Mouse (Mus musculus): ENCODE results near the gene 3110040M04Rik. TPM values are rescaled to one million over a fixed set of nuclear protein-coding genes. Genes with fewer than 3 reads are reported as not detected.
A peak's percentile ranks its signal among the peaks of the same experiment; 100 is the strongest.

The 3110040M04Rik gene
- polyA plus RNA-seq, 1 experiment from 2014 or later: not detected

DNA sequence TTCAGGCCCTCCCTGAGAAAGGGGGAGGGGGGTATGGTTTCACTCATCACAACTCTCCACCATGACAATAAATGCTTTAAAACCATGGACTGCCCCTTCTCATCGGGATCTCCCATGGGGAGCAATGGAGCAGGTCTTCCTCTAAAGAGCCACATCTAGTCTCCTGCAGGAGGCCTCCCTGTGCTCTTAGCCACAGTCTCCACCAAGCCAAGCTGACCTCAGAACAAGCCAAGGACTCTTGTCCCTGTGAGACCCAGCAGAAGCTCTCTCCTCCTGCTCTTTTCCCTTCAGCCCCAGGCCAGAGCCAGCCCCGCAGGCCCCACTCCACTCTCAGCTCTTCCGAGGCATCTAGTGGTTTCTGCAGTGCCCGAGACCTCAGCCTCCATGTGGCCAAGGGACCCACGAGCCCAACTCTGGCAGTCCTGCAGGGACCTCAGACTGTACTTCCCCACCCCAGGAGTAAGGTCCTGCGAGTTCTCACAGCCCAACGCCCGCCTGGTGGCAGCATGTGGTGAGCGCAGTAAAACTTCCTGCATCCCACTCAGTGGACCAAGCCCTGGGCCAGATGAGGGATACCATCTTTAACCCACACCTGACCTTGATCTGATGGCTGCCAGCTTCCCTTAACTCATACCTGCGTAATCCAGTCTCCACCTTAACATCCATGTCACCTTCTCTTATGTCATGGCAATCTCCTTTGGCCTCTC lies 18.8 kb downstream of the 3110040M04Rik start:
- Histone ChIP-seq H3K27ac (no peak overlapping the region), H3K9me3 (no peaks in the 10 kb centered on the region), H3K4me3 (no peak overlapping the region), H3K4me2 (no peak overlapping the region), H3K27me3 (no peaks in the 10 kb centered on the region), H3K4me1 (no peaks in the 10 kb centered on the region), H3K36me3 (no peaks in the 10 kb centered on the region), H3K9ac (no peak overlapping the region)
- WGBS: 80% methylated on average over 10 of the region's 10 CpGs
- ATAC-seq (ENCODE audit: insufficient number of reproducible peaks, low FRiP score, low TSS enrichment, low read depth): no peak

DNA sequence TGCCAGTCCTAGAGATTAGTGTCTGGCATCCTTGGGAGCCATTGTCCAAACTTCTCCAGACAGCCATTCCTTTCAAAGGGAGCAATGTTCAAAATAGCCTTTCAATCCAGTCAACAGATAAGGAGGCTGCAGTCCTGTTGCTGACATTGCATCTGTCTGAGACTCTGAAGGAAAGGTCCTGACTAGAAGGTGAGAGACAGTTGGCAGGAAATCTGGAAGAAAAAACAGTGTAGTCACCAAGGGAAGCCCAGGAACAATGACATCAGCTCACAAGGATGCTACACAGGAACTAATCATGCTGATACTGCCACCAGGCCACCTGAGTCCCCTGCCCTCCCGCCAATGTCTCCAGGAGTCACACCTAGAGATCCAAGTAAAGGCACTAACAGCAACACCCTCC lies 19.5 kb downstream of the 3110040M04Rik start:
- WGBS: 78% methylated on average over 1 of the region's 1 CpGs
- no peak for ATAC-seq (ENCODE audit: insufficient number of reproducible peaks, low FRiP score, low TSS enrichment, low read depth)
- no peaks in the 10 kb centered on the region for H3K36me3 ChIP-seq

DNA sequence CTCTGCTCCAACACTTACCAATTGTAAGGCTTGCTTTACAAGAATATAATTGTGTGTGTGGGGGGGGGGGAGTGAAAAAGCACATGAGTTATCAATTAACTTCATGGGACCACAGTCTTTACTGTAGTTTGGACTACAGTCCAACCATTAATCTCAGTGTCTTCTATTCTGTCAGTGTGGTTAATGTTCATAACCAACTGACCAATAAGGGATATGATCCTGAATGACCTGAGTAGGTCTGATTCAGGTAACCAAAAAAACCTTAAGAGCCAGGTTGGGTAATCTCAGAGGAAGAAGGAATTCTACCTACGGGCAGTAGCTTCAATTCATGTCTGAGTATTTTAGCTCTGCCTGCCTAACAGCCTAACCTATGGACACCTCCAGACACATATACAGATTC lies 20.6 kb downstream of the 3110040M04Rik start:
- H3K4me1 ChIP-seq: no peaks in the 10 kb centered on the region
- H3K27ac ChIP-seq: no peak overlapping the region
- no peaks in the 10 kb centered on the region for H3K36me3 ChIP-seq
- no peak overlapping the region for H3K4me2 ChIP-seq
- ATAC-seq (ENCODE audit: insufficient number of reproducible peaks, low FRiP score, low TSS enrichment, low read depth): no peak
- H3K27me3 ChIP-seq: no peaks in the 10 kb centered on the region
- H3K9me3 ChIP-seq: no peaks in the 10 kb centered on the region
- WGBS: 79% methylated on average over 1 of the region's 1 CpGs
- no peak overlapping the region for H3K4me3 ChIP-seq
- no peak overlapping the region for H3K9ac ChIP-seq

More for the DNA sequence above, 19.5 kb downstream of the 3110040M04Rik start:
- Histone ChIP-seq H3K27me3 (no peaks in the 10 kb centered on the region), H3K9me3 (no peaks in the 10 kb centered on the region), H3K9ac (no peak overlapping the region), H3K27ac (no peak overlapping the region), H3K4me1 (no peaks in the 10 kb centered on the region), H3K4me3 (no peak overlapping the region), H3K4me2 (no peak overlapping the region)

DNA sequence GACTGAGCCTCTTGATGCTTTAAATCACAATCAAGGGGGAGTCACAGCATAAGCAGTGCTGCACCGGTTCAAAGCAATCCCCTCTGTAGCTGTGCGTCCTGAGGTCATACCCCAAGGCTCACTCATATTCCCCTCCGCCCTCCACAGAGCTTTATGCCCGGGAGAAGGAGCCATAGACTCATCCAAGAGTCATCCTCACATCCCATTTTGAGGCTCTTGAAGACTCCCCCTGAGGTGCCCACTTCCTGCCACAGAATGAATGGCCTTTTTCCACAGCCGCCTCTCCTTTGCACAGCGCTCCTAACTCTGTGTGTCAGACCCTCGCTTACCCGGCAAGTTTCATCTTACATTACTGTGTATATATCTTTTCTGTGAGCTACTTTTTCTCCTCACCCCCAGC lies 23.6 kb downstream of the 3110040M04Rik start:
- Histone ChIP-seq H3K4me1 (no peaks in the 10 kb centered on the region), H3K27ac (no peak overlapping the region), H3K9ac (no peak overlapping the region), H3K36me3 (no peaks in the 10 kb centered on the region), H3K4me3 (no peak overlapping the region), H3K9me3 (no peaks in the 10 kb centered on the region), H3K27me3 (no peaks in the 10 kb centered on the region), H3K4me2 (no peak overlapping the region)
- 66% methylated on average over 8 of the region's 8 CpGs for WGBS
- no peak for ATAC-seq (ENCODE audit: insufficient number of reproducible peaks, low FRiP score, low TSS enrichment, low read depth)

DNA sequence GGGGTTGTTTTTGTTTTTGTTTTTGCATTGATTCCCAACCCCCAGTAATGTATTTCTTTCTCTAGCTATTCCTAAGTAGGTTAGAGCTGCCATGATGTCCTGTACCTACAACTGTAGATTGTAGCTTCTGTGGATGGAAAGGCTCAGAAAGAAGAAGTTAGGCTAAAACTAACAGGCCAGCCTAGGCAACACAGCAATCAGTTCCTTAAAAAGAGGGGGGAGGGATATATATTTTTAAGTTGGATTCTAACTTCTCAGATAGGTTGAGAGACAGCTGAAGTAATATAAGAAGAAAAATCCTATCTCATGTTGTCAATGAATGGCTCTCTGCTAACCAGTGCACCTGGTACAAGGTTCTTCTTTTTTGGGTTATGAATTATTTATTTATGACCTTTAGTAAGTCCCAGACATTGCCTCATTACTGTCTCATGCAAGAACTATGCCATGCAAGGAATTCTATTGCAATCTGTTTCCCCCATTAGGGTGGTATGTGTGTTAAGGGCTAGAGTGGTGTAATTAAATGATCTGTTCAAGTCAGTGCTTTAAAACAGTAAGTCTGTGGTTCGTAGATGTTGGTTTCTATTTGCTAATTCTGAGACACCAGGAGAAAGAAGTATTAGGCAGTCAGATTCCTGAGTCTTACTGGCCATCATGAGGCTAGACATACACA lies 24.5 kb downstream of the 3110040M04Rik start:
- Histone ChIP-seq H3K4me2 (no peak overlapping the region), H3K36me3 (no peaks in the 10 kb centered on the region), H3K27me3 (no peaks in the 10 kb centered on the region), H3K4me1 (no peaks in the 10 kb centered on the region), H3K9ac (no peak overlapping the region), H3K9me3 (no peaks in the 10 kb centered on the region), H3K4me3 (no peak overlapping the region), H3K27ac (no peak overlapping the region)
- WGBS: 47% methylated on average over 1 of the region's 1 CpGs
- ATAC-seq (ENCODE audit: insufficient number of reproducible peaks, low FRiP score, low TSS enrichment, low read depth): no peak

DNA sequence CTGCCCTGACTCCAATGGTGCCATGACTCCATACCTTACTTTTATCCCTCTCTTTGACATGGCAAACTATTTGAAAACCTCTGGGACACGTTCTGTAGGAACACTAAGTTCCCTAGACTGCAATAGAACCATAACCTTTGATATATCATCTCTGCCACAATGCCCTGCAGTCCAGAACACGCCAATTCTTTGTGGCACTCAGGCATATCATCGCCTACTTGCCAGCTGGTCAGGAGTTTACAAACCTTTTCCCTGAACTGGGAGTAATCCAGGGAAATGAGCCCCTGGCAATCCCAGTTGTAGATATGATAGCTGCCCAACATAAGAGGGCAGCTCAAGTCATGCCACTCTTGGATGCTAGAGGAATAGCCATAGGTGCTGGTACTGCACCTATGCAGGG lies 28.4 kb downstream of the 3110040M04Rik start:
- 80% methylated on average over 3 of the region's 3 CpGs for WGBS
- no peak for ATAC-seq (ENCODE audit: insufficient number of reproducible peaks, low FRiP score, low TSS enrichment, low read depth)

DNA sequence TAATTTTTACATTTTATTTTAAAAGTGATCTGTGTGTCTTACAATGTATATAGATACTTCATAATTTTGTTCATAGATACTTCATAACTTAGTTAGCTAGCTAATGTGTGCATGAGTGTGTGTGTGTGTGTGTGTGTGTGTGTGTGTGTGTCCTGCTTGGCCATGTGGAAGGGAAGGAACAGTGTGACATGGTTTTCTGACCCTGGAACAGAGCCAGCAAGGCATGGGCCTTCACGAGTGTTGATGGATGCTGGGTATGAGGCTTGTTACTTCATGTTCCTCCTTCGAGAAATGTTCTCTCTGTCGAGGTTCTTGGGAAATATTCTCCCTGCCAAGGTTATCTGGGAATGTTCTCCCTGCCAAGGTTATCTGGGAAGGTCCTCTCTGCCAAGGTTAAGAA lies 29.8 kb downstream of the 3110040M04Rik start:
- Histone ChIP-seq H3K9ac (no peak overlapping the region), H3K4me1 (0 out of 2 replicates have a peak, but pooled peaks cover 3% of the 10 kb centered on the region), H3K36me3 (no peaks in the 10 kb centered on the region), H3K27ac (no peak overlapping the region), H3K4me3 (no peak overlapping the region), H3K9me3 (no peaks in the 10 kb centered on the region), H3K27me3 (no peaks in the 10 kb centered on the region), H3K4me2 (no peak overlapping the region)
- WGBS: 72% methylated on average over 3 of the region's 3 CpGs
- no peak for ATAC-seq (ENCODE audit: insufficient number of reproducible peaks, low FRiP score, low TSS enrichment, low read depth)

More for the DNA sequence above, 28.4 kb downstream of the 3110040M04Rik start:
- no peak overlapping the region for H3K4me3 ChIP-seq
- H3K27ac ChIP-seq: no peak overlapping the region
- no peaks in the 10 kb centered on the region for H3K27me3 ChIP-seq
- 0 out of 2 replicates have a peak, but pooled peaks cover 3% of the 10 kb centered on the region for H3K4me1 ChIP-seq
- H3K4me2 ChIP-seq: no peak overlapping the region
- H3K36me3 ChIP-seq: no peaks in the 10 kb centered on the region
- no peak overlapping the region for H3K9ac ChIP-seq
- no peaks in the 10 kb centered on the region for H3K9me3 ChIP-seq

DNA sequence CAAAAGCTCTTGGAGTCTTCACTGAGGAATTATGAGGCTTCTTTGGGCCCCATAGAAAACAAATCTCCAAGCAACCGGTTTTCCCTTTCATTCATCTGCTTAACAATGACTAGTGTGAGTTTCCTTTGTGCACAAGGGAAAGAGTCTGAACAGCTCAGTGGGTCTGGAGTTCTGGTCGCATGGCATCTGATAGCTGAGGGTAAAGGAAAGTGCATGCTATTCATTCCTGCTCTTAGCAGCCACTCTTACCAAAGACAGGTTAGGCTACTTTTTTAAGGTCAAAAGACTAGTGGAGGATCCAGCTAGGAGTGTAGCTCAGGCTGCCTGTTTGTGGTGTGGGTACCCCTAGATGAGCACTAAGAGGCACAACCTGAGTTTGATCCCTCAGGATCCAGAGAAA lies 31.7 kb downstream of the 3110040M04Rik start:
- Histone ChIP-seq H3K4me3 (no peak overlapping the region), H3K9me3 (no peaks in the 10 kb centered on the region), H3K4me2 (no peak overlapping the region), H3K9ac (no peak overlapping the region), H3K36me3 (no peaks in the 10 kb centered on the region), H3K27me3 (no peaks in the 10 kb centered on the region), H3K27ac (peak overlapping the region; percentile 74), H3K4me1 (0 out of 2 replicates have a peak, but pooled peaks cover 3% of the 10 kb centered on the region)
- 62% methylated on average over 2 of the region's 2 CpGs for WGBS
- ATAC-seq (ENCODE audit: insufficient number of reproducible peaks, low FRiP score, low TSS enrichment, low read depth): no peak

DNA sequence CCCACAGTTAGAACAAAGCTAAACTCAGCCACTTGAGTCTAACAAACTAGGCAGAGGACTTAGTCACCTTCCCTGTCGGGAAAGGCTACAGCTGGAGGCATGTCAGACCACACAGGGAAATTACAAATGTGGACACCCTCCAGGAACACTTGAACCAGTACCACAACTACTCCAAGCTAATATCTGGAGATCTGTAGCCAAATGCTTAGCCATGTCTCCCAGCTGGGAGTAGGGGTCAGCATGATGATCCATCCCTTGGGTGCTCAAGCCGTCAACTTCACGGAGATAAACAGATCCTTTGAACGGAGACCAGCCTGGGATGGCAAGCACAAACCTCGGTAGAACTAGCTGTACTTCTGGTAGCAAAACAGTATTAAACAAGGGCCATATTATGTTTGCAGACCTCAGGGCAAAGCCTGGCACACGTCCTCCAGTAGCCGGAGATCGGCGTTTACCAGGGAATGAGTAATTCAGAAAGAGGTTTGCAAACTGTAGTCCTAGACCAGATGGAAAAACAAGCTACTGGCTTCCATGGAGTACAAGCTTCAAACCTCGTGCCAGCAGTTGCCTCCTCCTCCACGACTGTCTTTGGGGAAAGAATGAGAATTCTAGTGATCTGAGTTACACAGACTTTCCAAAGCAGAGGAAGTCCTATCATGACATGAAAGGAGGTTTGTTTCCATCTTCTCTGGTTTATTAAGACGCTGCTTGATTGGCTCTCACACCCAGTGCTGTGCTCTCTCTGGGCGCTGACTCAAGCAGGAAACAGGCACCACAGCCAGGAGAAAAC lies 32.4 kb downstream of the 3110040M04Rik start:
- H3K9me3 ChIP-seq: no peaks in the 10 kb centered on the region
- no peak overlapping the region for H3K9ac ChIP-seq
- no peaks in the 10 kb centered on the region for H3K36me3 ChIP-seq
- no peak overlapping the region for H3K4me3 ChIP-seq
- 0 out of 2 replicates have a peak, but pooled peaks cover 3% of the 10 kb centered on the region for H3K4me1 ChIP-seq
- H3K4me2 ChIP-seq: 0 out of 2 replicates have a peak overlapping the region, but pooled peaks have one; percentile 2
- H3K27me3 ChIP-seq: no peaks in the 10 kb centered on the region
- peak overlapping the region; percentile 74 for H3K27ac ChIP-seq
- ATAC-seq (ENCODE audit: insufficient number of reproducible peaks, low FRiP score, low TSS enrichment, low read depth): no peak
- 55% methylated on average over 13 of the region's 13 CpGs for whole genome bisulfite sequencing

DNA sequence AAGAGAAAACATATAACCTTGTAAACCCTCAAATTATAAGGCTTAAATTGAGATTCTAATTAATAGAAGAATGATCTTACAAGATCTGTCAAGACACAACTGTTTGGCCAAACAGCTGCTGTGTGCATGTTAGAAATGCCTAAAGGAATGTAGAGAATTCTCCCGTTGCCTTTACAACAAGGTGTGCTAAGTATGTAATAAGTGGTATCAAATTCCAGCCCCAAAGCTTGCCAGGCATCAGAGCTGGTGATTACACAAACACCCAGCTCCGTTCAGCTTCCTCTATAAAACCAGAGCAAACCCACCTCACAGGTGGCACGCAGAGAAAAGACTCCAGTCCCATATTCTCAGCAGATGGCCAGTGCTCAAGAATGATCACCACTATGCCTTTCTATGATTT lies 33.9 kb downstream of the 3110040M04Rik start:
- Histone ChIP-seq H3K4me2 (no peak overlapping the region), H3K27ac (no peak overlapping the region), H3K9ac (no peak overlapping the region), H3K27me3 (no peaks in the 10 kb centered on the region), H3K36me3 (no peaks in the 10 kb centered on the region), H3K4me3 (no peak overlapping the region), H3K9me3 (no peaks in the 10 kb centered on the region), H3K4me1 (0 out of 2 replicates have a peak, but pooled peaks cover 3% of the 10 kb centered on the region)
- no peak for ATAC-seq (ENCODE audit: insufficient number of reproducible peaks, low FRiP score, low TSS enrichment, low read depth)
- WGBS: 10% methylated on average over 3 of the region's 3 CpGs

DNA sequence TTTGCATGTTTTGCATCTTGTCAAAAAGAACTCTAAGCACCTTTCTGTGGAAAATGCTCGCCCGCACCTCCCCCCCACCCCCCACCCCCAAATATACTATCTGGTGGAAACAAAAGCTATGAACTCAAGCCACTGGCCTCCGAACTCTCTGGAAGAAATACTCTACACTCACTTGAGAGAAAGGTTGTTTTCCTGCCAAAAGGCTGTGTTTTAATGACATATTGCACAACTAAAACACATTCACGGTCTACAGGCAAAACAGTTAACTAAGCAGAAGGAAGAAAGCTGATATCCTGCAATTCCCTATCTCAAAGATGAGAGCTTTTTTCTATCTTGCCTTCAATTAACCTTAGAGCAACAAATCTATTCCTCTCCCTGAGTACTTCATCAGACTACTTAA lies 39.4 kb downstream of the 3110040M04Rik start:
- Histone ChIP-seq H3K4me1 (no peaks in the 10 kb centered on the region), H3K4me2 (no peak overlapping the region), H3K9me3 (no peaks in the 10 kb centered on the region), H3K9ac (no peak overlapping the region), H3K27me3 (no peaks in the 10 kb centered on the region), H3K27ac (no peak overlapping the region), H3K36me3 (no peaks in the 10 kb centered on the region), H3K4me3 (no peak overlapping the region)
- WGBS: 78% methylated on average over 4 of the region's 4 CpGs
- ATAC-seq (ENCODE audit: insufficient number of reproducible peaks, low FRiP score, low TSS enrichment, low read depth): no peak

DNA sequence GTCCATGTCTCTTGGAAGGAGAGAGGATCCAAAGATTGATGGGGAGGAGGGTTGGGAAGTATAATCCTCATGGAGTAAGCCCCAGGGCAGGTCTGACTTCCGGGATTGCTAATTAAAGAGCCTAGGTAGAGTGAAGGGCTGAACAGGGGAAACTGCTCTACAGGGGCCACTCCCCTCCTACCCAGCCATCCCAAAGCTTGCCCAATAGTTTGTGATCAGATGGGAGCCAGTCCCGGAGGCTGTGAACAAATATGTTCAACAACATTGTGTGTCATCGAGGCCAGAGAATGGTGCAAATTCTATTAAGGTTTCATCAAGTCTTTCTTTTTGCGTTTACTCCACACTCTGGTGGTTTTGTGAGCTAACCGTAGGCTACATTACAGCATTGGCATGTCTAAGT lies 40.1 kb downstream of the 3110040M04Rik start:
- Histone ChIP-seq H3K9me3 (no peaks in the 10 kb centered on the region), H3K4me2 (no peak overlapping the region), H3K4me1 (no peaks in the 10 kb centered on the region), H3K9ac (no peak overlapping the region), H3K27me3 (no peaks in the 10 kb centered on the region), H3K36me3 (no peaks in the 10 kb centered on the region), H3K27ac (no peak overlapping the region), H3K4me3 (no peak overlapping the region)
- 84% methylated on average over 5 of the region's 5 CpGs for WGBS
- no peak for ATAC-seq (ENCODE audit: insufficient number of reproducible peaks, low FRiP score, low TSS enrichment, low read depth)

Data from limb, embryonic 15.5 days (tissue).